Mouse (Mus musculus) gastrocnemius, postnatal 25 days (tissue): ENCODE data around the gene Mapk8ip3. TPM values are rescaled to one million over a fixed set of nuclear protein-coding genes. Genes with fewer than 3 reads are reported as not detected.
"Not testable (repeated sequence)": the region's sequence is repeated elsewhere in the genome, so short reads cannot be mapped to it uniquely, and the experiment has no call there.

Experiments used
- DNase-seq: peaks from one replicate; pipeline ENCODE4 v3.0.0; 2022
- long read RNA-seq, 2 experiments: library from polyadenylated mRNA; stranded (forward); transcript quantifications; one replicate each; pipeline ENCODE4 v2.0.0; 2021
- total RNA-seq, 2 experiments: library from RNA; stranded (reverse); gene quantifications; 1 replicate in 1 of 2; 2 replicates in 1 of 2; pipeline ENCODE4 v1.2.3; 2021

Gene Mapk8ip3
- total RNA-seq: 10 to 100 TPM; 19.5 TPM
- long read RNA-seq, experiment 1, partial matches to known transcripts: 3 of 7 reads
- long read RNA-seq, experiment 1, other reads (novel, unspliced or antisense): 4 of 7 reads
- long read RNA-seq, experiment 2, partial matches to known transcripts: 3 of 6 reads
- long read RNA-seq, experiment 2, other reads (novel, unspliced or antisense): 3 of 6 reads

DNA sequence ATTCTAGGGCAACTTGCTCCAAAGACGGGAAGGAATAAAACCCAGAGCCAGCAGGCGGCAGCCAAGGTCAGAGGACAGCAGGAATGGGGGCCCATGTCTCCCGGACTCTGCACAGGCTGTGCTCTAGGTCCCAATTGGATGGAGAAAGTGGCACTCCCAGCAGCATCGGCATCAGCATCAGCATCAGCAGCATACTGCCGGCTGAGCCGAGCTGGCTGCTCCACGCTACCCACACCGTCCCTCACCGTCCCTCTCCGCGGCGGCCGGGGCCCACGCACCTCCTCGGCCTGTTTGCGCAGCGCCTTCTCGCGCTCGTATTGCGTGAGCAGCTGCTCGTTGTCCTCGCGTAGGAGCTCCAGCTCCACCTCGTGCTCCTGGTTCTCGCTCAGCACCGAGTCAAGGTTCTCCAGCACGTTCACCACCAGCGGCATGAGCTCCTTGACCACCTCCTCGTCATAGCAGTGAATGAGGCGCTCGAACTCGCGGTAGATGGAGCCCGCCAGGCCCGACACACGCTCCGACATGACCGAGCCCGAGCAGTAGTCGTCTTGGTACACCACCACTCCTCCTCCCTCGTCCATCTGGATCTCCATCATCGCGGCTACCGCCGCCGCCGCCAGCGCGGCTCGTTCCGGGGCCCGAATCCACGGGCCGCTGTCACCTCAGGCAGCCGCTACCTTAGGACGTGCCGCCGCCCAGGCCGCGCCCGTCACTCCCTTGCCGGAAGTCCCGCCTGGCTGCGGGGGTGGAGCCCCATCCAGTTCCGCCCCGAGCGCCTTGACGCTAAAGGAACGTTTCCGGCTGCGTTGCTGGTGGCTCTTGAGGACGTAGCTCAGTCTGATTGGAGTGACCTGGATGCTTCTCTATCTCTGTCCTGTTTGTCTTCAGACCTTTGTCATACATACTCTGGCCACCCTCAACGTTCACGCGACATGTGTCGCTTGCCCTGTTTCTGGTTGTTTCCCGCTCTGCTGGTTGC is at the start of gene Mapk8ip3:
Gene Mapk8ip3, minus strand, starts transcription at position 719 of the 979 bp plus-strand sequence.
- peak; percentile 94 for DNase-seq

DNA sequence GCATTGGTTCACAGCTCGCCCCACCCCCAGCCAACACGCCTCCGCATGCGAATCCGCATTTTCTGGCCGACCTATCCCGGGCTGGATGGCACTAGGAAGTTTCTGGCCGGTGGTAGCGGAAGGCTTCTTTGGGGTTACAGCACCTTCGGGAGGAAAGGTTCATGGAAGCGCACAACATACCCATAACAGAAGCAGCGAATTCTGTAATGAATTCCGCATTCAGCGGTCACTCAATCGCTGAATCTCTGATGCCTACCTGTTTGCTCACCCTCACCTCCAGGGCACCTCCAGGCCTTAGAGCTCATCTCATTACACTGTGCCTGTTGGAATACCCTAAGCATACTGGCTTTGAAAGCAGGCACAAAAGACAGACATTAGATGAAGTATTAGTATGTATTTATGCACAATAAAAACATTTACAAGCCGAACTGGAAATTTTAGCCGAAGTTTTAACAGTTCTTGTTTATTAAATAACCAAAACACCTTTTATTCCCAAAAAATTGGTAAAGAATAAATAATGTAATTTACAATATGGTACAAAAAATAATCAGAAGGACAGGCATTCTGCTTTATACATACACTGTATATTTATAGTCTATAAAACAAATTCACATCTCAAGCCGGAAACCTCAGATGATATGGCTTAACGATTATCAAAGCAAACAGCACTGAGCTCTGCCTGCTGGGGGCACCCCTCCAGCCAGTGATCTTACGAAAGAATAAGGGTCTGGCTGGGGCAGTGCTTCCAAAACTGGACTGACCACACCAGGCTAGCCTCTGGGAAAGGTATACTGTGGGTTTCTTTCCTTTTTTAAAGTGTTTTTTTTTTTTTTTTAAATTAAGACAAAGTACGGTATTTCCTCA is 24.3 kb upstream of the Mapk8ip3 start:
- no peak for DNase-seq

DNA sequence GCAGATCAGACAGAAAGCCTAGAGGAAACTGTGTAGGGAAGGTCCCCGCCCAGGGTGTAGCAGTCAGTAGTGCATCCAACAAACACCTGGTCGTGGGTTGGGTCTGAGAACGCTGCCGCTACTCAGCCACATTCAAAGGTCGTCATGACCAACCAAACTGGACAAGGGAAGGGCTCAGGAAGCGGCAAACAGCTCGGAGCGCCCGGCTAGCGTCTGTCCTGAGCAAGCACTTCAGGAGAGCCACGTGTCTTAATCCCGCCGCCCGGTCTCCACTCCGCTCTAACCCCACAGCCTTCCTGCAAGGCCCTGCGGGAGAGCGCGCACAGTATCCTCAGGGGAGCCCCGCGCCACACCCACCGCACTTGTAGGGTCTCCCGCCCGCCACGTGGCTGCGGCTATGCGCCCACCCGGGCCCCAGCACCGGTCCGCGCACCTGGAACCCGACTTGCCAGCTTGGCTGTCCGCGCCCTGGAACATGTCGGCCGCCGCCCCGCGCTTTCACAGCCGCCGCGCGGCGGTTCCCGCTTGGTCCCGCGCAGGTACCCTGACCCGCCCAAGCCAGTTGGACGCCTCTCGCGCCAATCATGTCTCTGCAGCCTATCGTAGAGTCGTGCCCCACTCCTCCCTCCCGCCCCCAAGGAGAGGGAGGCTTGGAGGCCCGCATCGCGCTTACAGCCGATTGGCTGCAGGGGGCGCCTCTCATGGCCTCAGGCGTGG is 23.5 kb upstream of the Mapk8ip3 start, which contains the start of gene Jpt2:
Gene Jpt2, minus strand, starts transcription at position 555 of the 717 bp plus-strand sequence.
- DNase-seq: peak; percentile 99

DNA sequence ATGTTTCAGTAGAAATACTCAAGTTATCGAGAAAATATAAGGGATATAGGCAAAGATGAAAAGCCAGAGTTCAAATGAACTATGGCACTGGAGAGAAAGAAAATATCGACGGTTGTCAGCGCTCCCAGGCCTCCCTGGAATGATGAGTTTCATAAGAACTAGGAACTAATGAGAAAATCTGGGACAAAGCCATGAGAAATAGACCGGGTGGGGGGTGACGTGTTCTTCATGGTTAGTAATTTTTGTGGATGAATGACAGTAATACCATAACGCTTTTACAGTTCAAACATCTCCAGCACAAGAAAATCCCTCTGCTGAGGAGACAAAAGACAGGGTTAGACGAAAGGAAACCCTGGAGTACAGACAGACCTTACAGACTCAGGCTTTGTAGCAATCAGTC is 22.6 kb upstream of the Mapk8ip3 start:
- no peak for DNase-seq

DNA sequence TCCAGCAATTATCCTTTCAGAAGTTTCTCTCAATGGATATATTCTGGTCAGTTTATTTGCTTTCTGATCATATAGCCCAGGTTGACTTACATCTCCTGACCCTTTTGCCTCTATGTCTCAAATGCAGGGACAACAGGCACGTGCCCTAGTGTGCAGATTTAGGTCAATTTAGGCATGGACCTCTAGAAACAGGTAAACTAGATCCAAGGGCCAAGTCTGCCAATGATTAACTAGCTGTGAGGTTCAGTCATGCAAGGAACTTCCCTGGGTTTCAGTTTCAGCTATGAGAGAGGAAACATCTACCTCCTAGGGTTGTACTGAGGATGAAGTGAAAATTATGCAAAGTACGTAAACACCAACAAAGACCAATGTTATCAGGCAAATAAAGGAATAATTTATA is 16.5 kb upstream of the Mapk8ip3 start:
- no peak for DNase-seq

DNA sequence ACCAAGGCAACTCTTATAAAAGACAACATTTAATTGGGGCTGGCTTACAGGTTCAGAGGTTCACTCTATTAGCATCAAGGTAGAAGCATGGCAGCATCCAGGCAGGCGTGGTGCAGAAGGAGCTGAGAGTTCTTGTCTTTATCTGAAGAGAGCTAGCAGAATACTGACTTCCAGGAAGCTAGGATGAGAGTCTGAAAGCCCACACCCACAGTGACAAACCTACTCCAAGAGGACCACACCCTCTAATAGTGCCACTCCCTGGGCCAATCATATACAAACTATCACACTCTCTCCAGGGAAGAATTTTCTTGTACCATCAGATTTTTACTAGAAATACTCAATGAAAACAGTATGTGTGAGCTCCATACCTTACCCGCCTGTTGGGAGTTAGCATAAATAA is 13.9 kb upstream of the Mapk8ip3 start:
- no peak for DNase-seq

DNA sequence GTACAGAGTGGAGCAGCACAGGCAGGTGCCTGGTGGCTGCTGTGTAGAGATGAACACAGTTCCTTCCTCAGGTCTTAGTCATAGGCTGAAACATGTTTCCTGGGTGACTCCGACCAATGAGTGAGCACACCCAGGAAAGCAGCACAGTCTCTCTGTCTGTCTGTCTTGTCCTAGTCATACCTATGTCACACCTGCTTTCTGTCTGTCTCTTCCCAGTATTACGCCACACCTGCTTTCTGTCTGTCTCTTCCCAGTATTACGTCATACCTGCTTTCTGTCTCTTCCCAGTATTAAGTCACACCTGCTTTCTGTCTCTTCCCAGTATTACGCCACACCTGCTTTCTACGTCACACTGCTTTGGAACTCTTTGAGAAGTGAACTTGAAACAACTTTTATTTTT is 11.4 kb upstream of the Mapk8ip3 start:
- no peak for DNase-seq

DNA sequence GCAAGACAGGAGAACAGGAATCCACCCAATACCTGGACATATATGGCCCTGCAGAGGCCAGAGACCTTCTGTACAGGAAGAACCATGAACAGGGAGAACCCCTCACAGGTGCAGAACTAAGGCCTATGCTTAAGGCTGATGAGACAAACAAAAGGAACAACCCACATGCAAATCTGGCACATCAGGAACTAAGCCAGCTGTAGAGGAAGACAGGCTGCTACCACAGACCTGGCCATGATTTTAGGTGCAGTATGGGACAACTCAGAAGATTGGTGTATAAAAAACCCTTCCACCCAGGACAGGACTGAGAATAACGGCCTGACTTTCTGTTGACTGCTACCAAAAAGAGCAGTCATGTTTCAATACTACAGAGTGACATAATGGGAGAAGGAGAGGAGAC is 6.8 kb upstream of the Mapk8ip3 start:
- not testable (repeated sequence) for DNase-seq

DNA sequence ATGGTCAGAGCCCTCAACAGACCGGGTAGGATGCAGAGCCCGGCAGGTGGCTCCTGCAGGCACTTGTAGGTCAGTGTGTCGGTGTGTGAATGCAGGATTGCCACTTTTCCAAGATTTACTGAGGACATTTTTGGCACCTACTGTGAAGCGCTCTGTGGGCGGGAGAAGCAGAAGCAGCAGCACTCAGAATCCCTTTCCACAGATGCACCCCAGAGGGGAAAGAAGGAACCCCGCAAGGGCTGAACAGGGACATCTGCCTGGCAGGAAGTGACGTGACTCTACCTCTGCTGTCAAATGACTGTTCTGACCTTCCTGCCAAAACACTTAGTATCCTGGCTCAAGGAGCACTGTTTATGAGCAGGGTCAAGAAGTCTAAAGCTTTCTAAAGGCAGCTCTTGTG is 6.3 kb upstream of the Mapk8ip3 start:
- no peak for DNase-seq

DNA sequence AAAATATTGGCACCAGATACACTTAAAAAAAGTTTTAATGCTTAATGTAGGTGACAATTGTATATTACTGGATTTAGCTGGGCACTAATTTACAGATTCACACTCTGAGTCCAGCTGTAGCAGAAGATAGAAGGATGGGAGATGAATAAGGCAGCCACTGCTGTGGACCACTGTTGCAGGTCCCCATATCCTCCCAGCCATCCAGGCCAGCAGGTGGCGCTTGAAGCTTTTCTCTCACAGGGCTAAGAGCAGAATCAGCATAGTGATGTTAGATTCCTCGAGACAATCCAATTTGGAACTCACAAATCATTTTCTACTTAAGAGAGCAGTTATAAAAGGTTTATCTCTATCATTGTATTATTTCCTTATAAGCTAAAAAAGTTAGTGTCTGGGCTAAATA is 5.7 kb upstream of the Mapk8ip3 start:
- not testable (repeated sequence) for DNase-seq

DNA sequence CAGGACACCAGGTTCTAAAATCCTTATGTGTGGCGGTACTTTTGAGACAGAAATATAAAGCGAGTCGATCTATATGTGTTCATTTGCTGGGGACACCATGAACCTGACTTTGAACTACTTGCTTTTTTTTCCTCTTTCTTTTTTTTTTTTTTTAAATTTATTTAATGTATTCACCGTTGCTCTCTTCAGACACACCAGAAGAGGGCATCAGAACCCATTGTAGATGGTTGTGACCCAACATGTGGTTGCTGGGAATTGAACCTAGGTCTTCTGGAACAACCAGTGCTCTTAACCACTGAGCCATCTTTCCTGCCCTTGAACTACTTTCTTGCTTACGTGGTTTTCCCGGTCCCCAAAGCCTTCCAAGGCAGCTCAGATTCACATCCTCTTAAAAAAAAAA is 489 bp upstream of the Mapk8ip3 start:
- DNase-seq: no peak

DNA sequence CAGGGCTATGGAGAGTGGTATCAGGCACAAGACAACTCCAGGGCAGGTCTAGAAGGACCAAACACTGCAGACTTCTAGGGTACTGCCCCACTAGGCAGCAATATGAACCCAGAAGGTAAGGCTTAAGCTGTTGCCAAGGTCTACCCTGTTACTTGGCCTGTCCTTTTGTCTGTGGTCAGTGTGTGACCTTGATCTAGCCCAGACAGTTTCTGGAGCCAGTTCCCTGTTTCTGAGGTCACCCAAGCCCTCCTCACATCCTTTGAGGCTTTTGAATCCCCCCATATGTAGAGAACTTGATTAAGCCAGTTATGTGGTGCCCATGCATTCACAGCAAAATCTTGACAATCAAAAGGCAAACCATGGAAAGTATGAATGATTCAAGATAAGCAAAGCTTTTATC is 1.1 kb downstream of the Mapk8ip3 start:
- DNase-seq: no peak

DNA sequence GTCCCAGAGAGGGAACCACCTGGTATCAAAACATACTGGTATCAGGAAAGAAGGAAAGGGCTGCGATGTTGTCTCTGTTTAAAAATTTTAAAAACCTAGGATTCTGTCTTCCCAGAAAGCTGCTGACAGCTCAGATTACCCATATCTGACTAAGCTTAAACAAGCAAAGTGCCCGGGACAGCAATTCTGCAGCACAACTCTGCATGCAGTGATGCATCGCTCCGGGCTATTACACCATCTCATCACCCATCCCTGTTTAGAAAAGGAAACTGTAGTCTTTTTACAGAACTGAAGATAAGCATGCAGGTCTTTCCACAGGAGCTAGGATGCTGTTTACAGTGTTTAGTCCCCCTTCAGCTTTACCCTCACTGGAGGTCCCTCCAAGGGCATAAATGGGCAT is 1.9 kb downstream of the Mapk8ip3 start:
- DNase-seq: no peak

DNA sequence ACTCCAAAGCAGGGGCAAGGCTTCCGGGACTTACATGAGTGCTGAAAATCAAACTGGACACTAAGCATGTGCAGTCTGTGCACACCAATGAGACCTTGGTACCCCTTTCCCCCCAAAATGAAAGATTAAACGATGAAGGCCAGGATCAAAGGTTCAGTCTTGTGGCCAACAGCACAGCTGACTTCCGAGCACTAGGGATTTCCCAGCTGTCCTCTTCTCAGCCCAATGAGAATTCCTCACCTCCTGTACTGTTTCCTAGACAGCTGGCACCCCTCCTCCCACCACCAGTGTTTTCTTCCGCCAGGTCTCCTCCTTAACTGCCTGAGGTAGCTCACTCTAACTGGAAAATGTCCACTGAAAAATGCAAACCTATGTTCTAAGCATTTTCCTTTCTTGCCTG is 3.6 kb downstream of the Mapk8ip3 start:
- DNase-seq: no peak

DNA sequence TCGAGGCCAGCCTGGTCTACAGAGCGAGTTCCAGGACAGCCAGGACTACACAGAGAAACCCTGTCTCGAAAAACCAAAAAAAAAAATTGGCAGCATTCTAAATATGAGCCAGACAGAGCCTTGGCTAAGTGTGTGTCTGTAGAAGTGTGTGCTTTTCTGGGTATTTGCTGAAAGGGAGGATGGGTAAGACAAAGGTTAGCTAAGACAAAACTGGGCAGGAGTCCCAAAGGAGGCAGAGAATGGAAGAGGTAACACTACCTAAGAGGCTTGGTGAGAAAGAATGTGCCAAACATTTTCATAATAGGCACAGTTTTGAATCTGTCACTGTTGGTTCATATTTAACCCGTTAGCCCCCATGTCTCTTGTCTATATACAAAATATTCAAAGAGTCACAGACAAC is 4.3 kb downstream of the Mapk8ip3 start:
- no peak for DNase-seq

DNA sequence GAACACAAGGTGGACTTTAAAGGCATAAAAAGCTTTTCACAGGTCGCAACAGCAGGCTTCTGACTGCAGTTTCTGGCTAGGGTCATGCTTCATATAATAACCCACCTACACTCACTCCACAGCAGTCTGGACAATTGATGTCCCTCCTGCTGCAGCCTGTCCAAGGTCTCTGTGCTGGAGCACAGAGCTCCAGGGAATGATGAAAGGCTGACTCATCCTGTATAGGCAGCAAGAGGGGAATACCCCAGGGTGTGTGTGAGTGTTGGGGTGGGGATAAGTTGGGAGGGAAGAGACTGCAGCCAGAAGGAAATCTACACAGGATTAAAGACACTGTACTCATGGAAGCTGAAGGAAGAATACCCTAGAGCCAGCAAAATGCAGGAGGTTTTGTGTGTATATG is 7.3 kb downstream of the Mapk8ip3 start:
- no peak for DNase-seq

DNA sequence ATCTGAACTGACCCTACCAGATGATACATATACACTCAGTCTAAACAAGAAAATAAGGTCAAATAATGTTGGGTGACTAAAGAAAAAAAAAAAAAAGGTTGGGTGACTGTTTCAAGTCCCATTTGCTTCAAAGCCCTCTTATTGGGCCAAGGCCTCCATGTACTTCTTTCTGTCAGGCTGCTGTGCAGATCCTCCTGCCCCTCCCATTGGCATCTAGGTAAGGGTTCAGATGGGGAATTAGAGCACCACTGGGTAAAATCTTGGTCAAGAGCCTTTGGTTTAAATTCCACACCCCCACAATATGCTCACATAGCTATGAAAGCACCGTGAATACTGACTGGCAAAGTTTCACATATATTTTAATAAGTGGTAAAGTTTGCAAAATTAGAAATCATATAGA is 13.5 kb downstream of the Mapk8ip3 start:
- no peak for DNase-seq

DNA sequence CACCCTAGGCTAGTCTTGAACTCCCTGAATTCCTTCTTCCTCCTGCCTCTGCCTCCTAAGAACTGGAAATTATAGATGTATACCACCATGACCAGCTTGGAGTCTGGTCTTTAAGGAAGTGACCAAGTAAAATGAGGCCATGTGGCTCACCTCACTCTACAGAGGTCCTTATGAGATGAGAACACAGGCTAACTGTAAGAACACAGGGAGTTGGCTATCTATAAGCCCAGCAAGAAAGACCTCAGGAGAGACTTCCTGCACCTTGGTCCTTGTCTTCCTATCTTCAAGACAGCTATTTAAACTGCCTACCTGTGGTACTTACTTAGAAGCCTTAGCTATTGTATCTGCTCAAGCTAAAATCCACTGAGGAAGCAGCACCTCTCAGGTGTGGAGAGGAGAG is 22.8 kb downstream of the Mapk8ip3 start:
- DNase-seq: no peak

DNA sequence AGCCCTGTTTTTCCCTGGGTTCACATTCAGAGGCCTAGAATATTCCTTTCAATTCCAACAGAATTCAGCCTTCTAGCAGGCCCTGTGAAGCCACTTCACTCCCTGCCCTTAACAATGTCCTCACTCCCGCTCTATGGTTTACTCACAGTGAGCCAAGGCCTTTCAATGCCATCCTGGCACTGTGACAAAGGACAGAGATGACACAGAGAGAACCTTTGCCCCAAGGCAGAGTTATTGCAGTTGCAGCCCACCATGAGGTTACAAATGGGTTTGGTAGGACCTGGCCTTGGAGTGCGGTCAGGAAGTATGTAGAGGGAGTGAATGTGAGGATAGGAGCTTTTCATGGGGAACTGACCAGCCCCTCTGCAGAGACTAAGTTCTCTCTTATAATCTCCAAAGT is 29.2 kb downstream of the Mapk8ip3 start:
- no peak for DNase-seq

DNA sequence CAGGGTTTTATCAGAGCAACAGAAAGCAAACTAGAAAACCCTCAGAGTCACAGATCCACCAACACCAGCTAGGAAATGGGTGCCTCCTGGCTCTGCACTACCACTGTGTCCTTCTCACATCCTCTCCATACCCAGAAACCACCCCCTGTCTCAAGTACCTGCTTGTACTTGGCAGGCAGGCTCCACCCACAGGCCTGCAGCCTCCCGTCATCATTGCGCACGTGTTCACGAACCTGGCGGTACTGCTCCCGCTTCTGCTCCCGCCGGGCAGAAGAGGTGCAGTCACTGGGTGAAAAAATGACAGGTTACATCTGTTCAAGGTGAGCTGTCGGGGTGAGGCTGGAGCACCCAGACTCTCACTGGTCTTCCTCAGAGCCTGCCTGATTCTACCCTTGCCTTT is 33.0 kb downstream of the Mapk8ip3 start:
- DNase-seq: no peak

DNA sequence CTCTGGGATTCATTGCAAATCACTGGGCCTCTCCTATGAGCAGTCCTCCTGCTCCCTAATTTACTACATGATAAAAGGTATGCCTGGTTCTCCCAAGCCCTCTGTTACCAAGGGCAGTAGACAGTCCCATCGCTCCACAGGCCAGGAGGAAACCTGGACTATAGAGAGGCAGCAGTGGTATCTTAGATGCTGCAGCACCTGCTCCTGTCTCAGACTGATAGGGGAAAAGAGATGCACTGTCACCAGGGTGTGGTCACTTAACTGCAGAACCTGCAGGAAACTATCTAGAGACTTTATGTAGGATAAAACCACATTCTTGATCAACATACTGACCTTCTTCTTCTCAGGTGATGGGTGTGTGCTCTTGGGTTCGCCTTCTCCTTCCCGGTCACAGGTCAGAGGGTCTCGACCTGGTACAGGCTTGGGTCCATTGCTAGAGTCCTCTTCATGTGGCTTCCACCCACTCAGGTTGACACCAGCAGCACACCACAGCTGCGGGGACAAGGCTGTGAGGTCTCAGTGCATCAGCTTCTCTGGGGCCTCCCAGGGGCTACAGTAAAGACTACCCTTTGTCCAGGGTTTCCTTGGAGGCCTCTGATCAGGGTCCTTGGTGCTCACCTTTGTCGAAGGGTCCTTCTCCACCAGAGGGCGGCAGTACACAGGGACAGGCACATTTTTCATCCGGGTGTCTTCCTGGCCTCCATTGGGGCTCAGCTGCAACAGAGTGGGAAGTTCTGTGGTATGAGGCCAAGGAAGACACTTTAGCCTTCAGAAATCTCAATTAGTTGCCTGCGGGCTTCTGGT is 33.9 kb downstream of the Mapk8ip3 start:
- DNase-seq: no peak
